Comparison of ENCODE assay signal across 11 mouse cellular contexts in genomic region chr2:106256012-106256411, GRCm38 (mm10).
DNase-seq lines count a peak whose midpoint lies in the region; ATAC-seq and TF ChIP-seq lines count a peak whose summit lies in the region.
"Had no signal": no experiment of that assay in that cellular context is flagged by ENCODE, and none has a peak within 500 bp of the region (broad histone marks: within the 10 kb centered on the region; RNA-seq: fewer than 3 reads in every experiment).

No protein-coding gene starts in this region.

- no peak for TF ChIP-seq EP300 in liver, postnatal 0 days (IDR thresholded peaks at IDR 0.05; ENCODE audit: low read depth)

- no peaks in the 10 kb centered on the region for H3K27me3 ChIP-seq in midbrain, embryonic 12.5 days
- H3K27me3 ChIP-seq in liver, postnatal 0 days (ENCODE audit: insufficient read depth, low read length), result no peaks in the 10 kb centered on the region

- ATAC-seq in cerebellum, adult (ENCODE audit: insufficient number of reproducible peaks, low FRiP score, low TSS enrichment), result no peak
- ATAC-seq in midbrain, embryonic 12.5 days (ENCODE audit: low FRiP score, low read depth), result peak; percentile 63; the same call in 1 of the 2 replicates
- ATAC-seq in liver, postnatal 0 days, result no peak

- WGBS in midbrain, embryonic 12.5 days, result 31% methylated on average over 12 of the region's 12 CpGs
- 66% methylated on average over 12 of the region's 12 CpGs for WGBS in liver, postnatal 0 days (ENCODE audit: insufficient replicate concordance)

- no peak overlapping the region for H3K9ac ChIP-seq in midbrain, embryonic 12.5 days (replicated peaks)
- no peak overlapping the region for H3K9ac ChIP-seq in liver, postnatal 0 days (replicated peaks)

- no peaks in the 10 kb centered on the region for H3K9me3 ChIP-seq in midbrain, embryonic 12.5 days
- no peaks in the 10 kb centered on the region for H3K9me3 ChIP-seq in liver, postnatal 0 days (ENCODE audit: low read length)

- no peak for TF ChIP-seq CTCF in liver, postnatal 0 days (IDR thresholded peaks at IDR 0.05; ENCODE audit: low read depth)
- no peak for TF ChIP-seq CTCF in layer of hippocampus, adult 2 months (conservative IDR thresholded peaks at IDR 0.05)

- no peaks in the 10 kb centered on the region for H3K36me3 ChIP-seq in midbrain, embryonic 12.5 days
- no peaks in the 10 kb centered on the region for H3K36me3 ChIP-seq in liver, postnatal 0 days (replicated peaks; ENCODE audit: insufficient read depth, low read length)

- H3K27ac ChIP-seq in midbrain, embryonic 12.5 days (replicated peaks), result no peak overlapping the region
- no peak overlapping the region for H3K27ac ChIP-seq in liver, postnatal 0 days (ENCODE audit: low read depth)
- H3K27ac ChIP-seq in layer of hippocampus, adult 2 months, result no peak overlapping the region

- no peaks in the 10 kb centered on the region; the same call in 1 of the 2 replicates for H3K4me1 ChIP-seq in midbrain, embryonic 12.5 days
- H3K4me1 ChIP-seq in liver, postnatal 0 days (ENCODE audit: insufficient read depth), result no peaks in the 10 kb centered on the region

- peak; percentile 71 to 82 for DNase-seq in cerebellum, postnatal 10 days
- peak; percentile 1 for DNase-seq in ovary, postnatal 14 days (ENCODE audit: low spot score)
- DNase-seq in ovary, adult 18-20 months (ENCODE audit: low spot score), result no peak
- DNase-seq in liver, postnatal 0 days, result no peak
- no peak for DNase-seq in layer of hippocampus, adult 2 months (ENCODE audit: low spot score in 2 of 2)
- no peak for DNase-seq in lung, adult 18-20 months
- DNase-seq: adrenal gland, adult 2 months; gastrocnemius, postnatal 36 days; right cerebral cortex, postnatal 4 days had no signal

- H3K4me3 ChIP-seq in midbrain, embryonic 12.5 days, result no peak overlapping the region
- H3K4me3 ChIP-seq in liver, postnatal 0 days (ENCODE audit: low read depth, low read length), result no peak overlapping the region
- H3K4me3 ChIP-seq in layer of hippocampus, adult 2 months, result no peak overlapping the region

- H3K4me2 ChIP-seq in midbrain, embryonic 12.5 days (replicated peaks), result no peak overlapping the region
- no peak overlapping the region for H3K4me2 ChIP-seq in liver, postnatal 0 days (ENCODE audit: low read depth, low read length)

Comparison
In these comparisons a context has a peak if more than half of its experiments do, and no peak if none do; other contexts are left out.
1. DNase-seq: peak in cerebellum, postnatal 10 days (2 of 2) and ovary, postnatal 14 days (single experiment); none in ovary, adult 18-20 months (single experiment), liver, postnatal 0 days (single experiment), layer of hippocampus, adult 2 months (0 of 2) and lung, adult 18-20 months (0 of 2).